In the genomic region with DNA sequence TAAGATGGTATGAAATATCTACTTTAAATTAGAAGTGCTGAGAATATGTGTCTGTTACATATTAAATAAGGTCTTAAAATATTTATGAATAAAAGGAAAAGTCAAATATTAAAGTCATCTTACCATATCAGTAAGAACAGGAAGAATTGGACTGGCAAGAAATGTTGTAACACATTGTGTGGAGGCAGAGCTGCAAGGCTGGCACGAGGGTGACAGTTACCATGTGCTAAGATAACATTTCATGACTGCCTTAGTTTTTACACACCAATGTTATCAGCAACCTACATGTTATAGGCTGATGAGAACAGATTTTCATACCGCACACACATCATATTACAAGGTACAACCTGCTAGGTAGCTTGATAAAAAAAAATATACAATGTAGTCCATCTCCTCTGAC, we compare ENCODE assay signal across 17 mouse cellular contexts.
"Had no signal": no experiment of that assay in that cellular context is flagged by ENCODE, and none has a peak within 500 bp of the region (broad histone marks: within the 10 kb centered on the region; RNA-seq: fewer than 3 reads in every experiment).

No protein-coding gene starts in this region.

- H3K27ac ChIP-seq: lung, embryonic 15.5 days; macrophage; midbrain, embryonic 13.5 days; midbrain, embryonic 15.5 days; neural tube, embryonic 12.5 days; stomach, embryonic 15.5 days; stomach, postnatal 0 days had no signal

- H3K4me3 ChIP-seq: lung, embryonic 15.5 days; megakaryocyte, embryonic 14.5 days; midbrain, embryonic 13.5 days; midbrain, embryonic 15.5 days; neural tube, embryonic 12.5 days; stomach, embryonic 15.5 days had no signal

- H3K4me1 ChIP-seq: megakaryocyte, embryonic 14.5 days; neural tube, embryonic 12.5 days had no signal

- H3K27me3 ChIP-seq: lung, embryonic 15.5 days; megakaryocyte, embryonic 14.5 days; midbrain, embryonic 13.5 days; midbrain, embryonic 15.5 days; neural tube, embryonic 12.5 days; stomach, embryonic 15.5 days had no signal

- H3K4me2 ChIP-seq: lung, embryonic 15.5 days; midbrain, embryonic 11.5 days; midbrain, embryonic 13.5 days; midbrain, embryonic 15.5 days; neural tube, embryonic 12.5 days; stomach, embryonic 15.5 days had no signal

- ATAC-seq: lung, postnatal 0 days; midbrain, embryonic 13.5 days; midbrain, embryonic 15.5 days had no signal

- DNase-seq: lung, adult 2 months; lung, postnatal 14 days; lung, postnatal 36 days; right cerebral cortex, postnatal 14 days; thymus, adult 2 months; thymus, postnatal 25 days; thymus, postnatal 4 days had no signal

- H3K9me3 ChIP-seq: lung, embryonic 15.5 days; midbrain, embryonic 13.5 days; midbrain, embryonic 15.5 days; neural tube, embryonic 12.5 days; stomach, embryonic 15.5 days had no signal

- H3K9ac ChIP-seq: lung, embryonic 15.5 days; midbrain, embryonic 13.5 days; midbrain, embryonic 15.5 days; neural tube, embryonic 12.5 days; stomach, embryonic 15.5 days had no signal

- H3K36me3 ChIP-seq: lung, embryonic 15.5 days; midbrain, embryonic 13.5 days; midbrain, embryonic 15.5 days; neural tube, embryonic 12.5 days; stomach, embryonic 15.5 days had no signal
